Mouse (Mus musculus) hematopoietic stem cell, adult 5-6 weeks (primary cell): ENCODE measurements around the gene Cacfd1. TPM values are rescaled to one million over a fixed set of nuclear protein-coding genes. Genes with fewer than 3 reads are reported as not detected.
A peak's percentile ranks its signal among the peaks of the same experiment; 100 is the strongest.

Experiments
- ATAC-seq, 2 experiments: fragments of 125-278 bp in 1 of 2; replicated peaks in 1 of 2; 2 replicates each; pipeline ENCODE4 v1.8.0; 2016 to 2017; ENCODE audit warnings: inconsistent platforms in 2 of 2, mild to moderate bottlenecking in 2 of 2, moderate number of reproducible peaks in 2 of 2, low read depth in 1 of 2, moderate TSS enrichment in 1 of 2; ENCODE audit not compliant: low FRiP score in 2 of 2, poor library complexity in 2 of 2, severe bottlenecking in 2 of 2, insufficient read depth in 1 of 2, low TSS enrichment in 1 of 2
- total RNA-seq: library from RNA; stranded (forward); fragments of 172-1452, 232-1000 nt; gene quantifications from 2 replicates; pipeline ENCODE4 v1.2.3, GENCODE M21; 2017

Cacfd1 gene
- total RNA-seq, 1 experiment from 2014 or later = 7.4 TPM

DNA sequence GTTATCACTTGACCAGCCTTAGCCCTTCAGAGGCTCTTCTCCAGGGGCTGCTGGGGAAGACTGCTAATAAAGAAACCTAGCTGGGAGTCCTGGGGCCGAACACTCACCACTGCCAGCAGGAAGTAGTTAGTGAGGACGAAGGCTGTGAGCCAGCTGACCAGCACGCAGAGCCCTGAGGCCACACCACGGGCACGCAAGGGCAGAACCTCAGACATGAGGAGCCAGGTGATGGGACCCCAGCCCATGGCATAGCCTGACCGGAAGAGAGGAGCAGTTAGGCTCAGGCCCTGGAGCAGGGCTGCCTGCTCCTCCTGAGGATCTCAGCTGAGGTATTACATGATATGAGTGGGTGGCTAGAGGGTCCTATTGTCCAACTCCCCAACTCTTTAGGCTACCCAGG is 12.9 kb downstream of the Cacfd1 start:
- ATAC-seq = no peak

DNA sequence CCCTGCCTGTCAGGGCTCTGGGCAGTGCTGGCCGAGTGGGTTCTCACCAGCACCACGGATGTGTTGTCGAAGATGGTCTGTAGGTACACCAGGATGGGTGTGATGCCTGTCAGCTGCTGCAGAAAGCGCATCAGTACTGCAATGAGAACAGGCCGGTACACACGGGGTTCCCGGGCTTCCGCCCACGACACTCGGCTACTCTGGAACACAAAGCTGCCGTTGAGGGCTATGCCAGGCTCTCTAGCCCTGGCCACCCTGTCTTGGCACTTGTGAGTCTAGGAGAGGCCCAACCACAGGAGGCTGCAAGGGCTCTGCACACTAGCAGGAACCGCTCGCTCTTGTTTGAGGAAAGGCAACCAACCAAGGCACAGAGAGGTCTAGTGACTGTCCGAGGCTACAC is 14.4 kb downstream of the Cacfd1 start:
- ATAC-seq = no peak

DNA sequence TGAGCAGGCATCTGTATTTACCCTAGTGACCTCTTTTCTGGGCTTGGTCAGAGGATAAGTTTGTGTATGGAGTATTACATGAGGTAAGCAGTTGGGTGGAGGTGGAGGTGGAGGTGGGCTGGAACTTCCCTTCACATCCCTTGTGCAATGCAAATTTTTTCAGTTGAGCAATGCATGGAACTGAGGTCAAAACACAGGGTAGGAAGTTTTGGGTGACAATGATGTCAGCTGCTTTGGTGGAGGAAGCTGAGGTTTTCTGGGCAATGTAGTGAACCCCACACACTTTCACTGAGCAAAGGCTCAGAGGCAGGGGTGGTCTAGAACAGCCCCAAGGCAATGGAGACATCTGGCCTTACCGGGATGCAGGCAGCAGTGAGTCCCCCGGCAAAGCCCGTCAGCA is 15.8 kb downstream of the Cacfd1 start:
- ATAC-seq = peak; percentile 14 to 47; a peak in 3 of 4 replicates

DNA sequence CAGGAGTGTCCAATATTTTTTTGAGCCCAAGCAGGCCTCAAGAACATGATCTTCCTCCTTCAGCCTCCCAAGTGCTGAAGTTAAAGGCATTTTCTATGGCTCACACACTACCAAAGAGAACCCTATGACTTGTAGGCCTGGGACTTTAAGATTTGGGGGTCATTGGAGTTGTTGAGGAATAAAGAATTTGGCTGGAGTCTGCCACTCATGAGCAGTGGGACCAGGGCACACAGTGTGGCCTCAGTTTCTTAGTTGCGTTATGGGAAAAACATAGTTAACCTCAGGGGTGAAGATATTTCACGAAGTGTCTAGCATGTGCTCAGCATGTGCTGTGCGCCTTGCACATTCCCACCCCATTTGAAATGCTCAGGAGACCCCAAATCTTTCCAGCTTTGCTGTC is 16.6 kb downstream of the Cacfd1 start:
- ATAC-seq = no peak

DNA sequence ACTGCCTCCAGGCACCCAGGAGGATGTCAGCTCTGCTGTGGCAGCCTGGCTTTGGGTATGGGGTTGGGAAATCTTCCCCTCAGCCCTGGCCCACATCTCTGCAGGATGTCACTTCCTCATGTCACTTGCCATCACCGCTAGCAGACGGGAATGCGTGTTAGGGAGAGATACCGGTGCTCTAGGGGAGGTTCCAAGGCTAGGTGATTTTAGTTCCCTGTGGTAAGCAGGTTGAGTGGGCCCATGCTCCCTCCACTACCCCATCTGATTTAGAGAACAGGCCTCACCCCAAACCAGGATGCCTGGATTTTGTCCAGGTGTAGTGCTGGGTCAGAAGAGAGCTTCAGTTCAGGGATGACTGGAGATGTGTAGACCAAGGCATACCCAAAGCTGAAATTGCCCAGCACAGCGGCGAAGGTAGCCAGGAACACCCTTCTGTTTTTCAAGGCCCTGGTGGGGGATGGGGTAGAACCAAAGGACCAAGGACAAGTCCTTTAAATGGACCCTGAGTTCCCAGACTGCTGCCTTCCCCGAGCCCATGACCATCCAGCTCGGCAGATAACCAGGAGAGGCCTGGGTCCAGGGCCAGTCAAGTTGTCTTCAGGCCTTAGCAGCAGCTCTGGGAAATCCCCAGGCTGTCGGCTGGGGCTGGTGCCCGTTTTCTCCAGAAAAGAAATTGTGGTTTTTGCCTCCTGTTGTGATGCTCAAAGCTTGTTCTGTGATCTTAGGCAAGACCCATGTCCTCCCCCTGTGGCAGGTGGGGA is 17.3 kb downstream of the Cacfd1 start:
- ATAC-seq = no peak

DNA sequence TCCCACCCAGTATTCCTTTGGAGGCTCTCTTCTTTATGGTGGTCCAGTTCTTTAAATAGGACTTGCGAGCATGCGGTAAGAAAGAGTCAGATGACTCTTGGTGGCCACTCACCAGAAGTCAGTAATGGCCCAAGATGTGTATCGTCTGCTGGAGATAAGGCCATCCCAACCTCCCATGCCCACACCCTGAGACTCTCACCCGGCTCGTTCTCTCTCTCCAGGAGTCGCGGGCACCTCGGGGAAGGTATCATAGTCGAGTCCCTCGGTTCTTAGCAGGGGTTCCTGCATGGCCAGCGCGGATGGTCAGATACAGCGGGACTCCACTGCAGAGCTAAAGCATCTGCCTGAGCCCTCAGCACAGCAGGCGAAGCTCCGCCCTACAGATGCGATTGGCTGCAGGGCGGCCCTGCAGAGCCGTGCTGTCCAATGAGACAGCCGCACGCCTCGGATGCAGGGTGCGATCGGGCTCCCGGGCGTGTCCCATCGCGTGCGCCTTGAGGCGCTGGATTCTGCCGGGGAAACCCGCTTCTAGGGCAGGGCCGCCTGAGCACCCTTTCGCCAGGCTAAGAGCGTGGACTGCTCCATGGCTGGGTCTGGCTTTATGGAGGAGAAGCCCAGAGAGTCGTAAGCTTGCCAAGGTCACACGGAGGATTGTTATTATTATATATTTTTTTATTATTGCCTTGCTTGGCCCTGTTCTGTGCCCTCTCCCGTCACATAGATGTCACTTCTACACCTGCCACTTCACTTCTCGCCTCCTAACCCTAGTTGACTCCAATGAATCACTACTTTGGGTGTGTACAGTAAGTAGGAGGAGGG is 18.1 kb downstream of the Cacfd1 start, which contains the start of gene Slc2a6:
TSS of gene Slc2a6 (minus strand) at position 381 of the 819 bp plus-strand sequence.
- ATAC-seq = peak; percentile 90 to 92

DNA sequence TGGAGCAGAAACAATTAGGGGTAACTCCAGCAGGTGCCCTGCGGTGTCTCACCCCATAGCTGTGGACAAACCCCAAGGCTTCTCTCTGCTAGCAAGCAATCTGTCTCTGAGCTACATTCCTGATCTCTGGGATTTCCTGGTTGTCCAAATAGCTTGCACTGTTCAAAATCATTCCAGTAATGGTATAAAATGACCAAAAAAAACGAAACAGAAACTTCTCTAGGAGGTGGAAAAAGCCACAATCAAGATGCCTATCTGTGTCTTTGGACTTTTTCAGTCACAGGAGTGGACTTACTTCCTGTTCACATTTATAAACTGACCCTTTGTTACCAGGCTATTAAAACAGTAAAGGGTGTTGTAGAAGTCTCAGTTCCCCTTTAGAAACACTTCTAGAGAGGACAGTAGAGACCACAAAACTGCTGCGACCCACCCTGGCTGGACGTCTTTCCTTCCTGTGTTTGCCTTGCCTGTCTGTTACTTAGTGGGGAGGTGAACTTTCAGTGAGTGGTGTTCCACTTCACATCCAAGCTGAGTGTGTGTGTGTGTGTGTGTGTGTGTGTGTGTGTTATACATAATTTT is 18.8 kb downstream of the Cacfd1 start:
- ATAC-seq = peak in 1 of 2 experiments; percentile 11; a peak in 1 of 4 replicates

DNA sequence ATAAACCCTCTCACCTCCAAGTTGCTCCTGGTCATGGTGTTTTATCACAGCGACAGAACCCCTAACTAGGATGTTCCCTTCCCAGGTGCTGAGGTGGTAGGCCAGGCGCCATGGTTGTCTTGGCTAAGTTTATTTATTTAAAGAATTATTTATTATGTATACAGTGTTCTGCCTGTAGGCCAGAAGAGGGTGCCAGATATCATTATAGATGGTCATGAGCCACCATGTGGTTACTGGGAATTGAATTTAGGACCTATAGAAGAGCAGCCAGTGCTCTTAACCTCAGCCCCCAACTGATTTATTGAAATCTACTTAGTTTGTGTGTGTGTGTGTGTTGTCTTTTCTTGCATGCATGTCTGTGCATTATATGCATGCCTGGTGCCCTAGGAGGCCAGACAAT is 22.6 kb downstream of the Cacfd1 start:
- no peak for ATAC-seq

DNA sequence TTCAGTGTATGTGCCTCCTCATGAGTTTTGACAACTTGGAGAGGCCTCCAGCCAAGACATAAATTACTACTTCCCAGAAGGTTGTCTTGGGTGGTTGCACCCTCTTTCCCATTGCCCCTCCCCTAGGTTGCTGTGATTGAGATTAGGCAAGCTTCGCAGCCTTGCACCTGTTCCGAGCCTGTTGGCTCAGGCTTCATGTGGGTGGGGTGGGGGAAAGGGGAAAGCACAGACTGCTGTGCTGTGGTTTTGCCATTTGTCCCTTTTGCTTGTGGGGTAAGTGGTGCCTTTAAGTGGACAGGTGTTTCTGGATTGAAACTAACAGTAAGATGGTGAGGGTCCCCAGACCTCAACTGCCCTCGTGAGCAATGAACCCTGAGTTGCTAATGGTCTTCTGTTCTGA is 26.3 kb downstream of the Cacfd1 start:
- no peak for ATAC-seq

DNA sequence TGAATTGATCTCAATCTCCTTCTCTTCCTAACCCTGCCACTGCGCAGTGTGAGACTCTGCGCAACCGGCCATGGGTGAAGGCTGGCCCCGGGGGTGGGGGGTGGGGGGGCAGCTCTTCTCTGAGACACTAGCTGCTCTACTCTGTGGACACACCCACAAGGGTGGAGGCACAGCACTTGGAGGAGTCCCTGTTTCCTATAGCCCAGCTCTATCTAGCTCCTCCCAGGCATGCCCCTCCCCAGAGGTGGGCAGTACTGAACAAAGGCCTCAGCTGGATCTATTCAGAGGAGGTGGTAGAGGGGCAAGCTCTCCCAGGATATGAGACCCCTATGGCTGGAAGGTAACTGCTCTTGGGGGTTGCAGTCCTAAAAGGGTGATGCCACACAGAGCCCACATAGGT is 27.3 kb downstream of the Cacfd1 start:
- no peak for ATAC-seq

DNA sequence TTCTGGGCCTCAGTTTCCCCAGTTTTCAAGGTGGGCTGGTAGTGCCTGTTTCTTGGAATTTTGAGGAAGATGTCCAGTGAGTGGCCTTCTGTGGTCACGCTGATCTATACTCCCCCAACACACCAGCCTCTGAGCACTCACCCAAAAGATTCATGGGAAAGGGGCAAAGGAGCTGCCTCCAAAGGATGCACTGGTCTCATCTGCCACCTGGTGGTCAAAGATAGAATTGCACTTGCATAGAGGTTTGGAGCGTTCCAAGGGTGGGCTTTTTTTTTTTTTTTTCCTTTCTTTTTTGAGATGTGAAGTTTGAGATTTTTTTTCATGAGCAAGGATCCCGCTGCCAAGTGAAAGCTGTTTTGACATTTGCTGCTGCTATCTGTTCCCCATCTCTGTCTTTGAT is 28.9 kb downstream of the Cacfd1 start:
- ATAC-seq = peak; percentile 27 to 62; a peak in 1 of 4 replicates

DNA sequence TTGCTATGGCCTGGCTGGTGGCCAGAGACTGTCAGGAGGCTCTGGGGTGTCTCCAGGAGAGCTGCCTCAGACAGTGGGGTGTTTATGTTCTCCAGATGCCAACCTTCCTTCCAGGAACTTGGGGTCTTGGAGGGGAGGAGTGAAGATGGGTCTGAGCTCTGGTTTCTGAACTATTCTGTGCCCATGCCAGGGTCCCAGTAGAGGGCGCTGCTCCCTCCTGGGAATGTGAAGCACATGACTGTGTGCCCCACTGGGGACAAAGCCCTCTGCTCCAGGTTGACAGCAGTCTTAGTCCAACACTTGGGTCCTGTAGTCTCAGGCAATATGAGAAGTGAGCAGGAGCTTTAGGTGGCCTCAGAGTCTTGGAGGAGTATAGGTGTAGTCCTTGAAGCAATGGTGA is 29.6 kb downstream of the Cacfd1 start:
- no peak for ATAC-seq

DNA sequence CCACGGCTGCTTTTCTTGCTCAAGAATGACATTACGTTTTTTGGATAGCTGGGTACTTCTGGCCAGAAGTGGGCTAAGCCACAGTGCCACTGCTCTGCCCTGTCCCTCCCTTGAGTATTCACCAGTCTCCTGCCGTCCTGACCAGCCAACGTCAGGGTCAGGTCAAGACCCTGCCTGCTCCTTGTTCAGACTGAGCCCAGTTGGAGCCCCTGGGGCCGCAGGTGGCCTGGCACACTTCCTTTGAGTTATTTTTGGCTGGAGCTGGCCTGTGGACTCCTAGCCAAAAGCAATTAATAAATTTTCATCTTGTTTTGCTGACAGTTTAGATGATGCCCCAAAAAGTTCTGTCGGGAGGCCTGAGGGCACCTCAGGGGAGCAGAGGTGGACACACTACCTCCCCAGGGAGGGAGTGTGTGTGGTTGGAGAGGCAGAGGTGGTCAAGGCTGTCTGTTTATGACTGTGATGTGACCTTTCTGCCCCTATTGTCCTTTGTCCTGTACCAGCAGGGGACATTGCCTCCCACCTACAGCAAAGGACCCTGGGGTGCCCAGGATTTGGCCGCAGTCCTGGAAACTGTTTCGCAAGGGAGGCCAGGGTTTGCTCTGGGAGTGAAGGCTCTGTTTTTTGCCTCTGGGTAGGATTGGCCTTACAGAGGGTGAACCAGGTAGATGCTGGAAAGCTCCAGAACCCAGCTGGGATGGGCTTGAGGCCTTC is 32.6 kb downstream of the Cacfd1 start:
- ATAC-seq = no peak

DNA sequence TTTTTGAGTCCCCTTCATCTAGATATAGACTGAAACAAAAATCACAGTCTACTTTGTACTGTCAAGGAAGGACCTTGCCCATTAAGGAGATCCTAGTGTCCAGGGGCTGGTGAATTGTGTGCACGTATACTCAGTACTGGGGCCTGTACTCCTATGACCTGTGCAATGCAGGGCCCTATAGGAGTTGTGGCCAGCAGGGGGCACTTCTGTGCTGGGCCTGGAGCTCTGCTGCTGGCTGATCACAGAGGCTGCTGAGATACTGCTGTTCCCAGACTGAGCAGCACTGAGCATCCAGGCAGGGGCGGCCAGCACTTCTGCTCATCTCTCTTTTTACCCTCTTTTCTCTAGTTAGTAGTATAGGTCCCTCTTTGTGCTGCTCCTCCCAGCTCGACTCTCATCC is 33.7 kb downstream of the Cacfd1 start:
- peak; percentile 77 to 86 for ATAC-seq

DNA sequence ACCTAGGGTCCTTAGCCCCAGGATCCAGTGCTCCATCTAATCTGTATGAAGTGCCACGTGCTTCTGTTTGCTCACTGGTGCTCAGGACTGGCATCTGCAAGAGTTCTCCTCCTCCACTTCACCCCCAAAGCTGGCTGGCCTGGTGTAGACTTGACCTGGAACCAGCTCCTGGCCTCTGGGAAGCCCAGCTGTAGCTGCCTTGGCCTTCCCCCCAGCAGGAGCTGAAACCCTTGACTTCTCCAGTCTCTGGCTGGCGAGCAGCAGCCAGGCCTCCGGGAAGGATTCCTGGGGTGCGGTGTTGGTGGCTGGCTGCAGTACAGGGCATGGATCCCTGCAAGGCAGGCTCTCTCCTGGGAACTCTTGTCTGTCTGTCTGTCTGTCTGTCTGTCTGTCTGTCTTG is 34.4 kb downstream of the Cacfd1 start:
- no peak for ATAC-seq

DNA sequence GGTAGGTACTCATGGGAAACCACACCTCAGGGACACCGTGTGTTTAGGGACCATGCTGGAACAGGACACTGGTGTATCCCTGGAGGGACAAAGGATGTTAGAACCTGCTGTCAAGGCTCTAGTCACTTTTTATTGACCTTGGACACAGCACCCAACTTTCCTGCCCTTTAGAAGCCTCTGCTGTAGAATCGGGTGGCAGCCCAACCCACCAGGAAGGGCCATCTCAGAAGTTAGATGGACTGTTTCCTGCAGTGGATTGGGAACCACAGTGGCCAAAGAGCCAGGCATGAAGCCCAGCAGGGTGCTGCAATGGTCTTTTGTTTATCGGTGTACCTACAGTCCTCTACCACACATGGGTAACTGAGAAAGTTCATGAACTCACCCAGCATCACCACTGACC is 34.9 kb downstream of the Cacfd1 start:
- no peak for ATAC-seq

DNA sequence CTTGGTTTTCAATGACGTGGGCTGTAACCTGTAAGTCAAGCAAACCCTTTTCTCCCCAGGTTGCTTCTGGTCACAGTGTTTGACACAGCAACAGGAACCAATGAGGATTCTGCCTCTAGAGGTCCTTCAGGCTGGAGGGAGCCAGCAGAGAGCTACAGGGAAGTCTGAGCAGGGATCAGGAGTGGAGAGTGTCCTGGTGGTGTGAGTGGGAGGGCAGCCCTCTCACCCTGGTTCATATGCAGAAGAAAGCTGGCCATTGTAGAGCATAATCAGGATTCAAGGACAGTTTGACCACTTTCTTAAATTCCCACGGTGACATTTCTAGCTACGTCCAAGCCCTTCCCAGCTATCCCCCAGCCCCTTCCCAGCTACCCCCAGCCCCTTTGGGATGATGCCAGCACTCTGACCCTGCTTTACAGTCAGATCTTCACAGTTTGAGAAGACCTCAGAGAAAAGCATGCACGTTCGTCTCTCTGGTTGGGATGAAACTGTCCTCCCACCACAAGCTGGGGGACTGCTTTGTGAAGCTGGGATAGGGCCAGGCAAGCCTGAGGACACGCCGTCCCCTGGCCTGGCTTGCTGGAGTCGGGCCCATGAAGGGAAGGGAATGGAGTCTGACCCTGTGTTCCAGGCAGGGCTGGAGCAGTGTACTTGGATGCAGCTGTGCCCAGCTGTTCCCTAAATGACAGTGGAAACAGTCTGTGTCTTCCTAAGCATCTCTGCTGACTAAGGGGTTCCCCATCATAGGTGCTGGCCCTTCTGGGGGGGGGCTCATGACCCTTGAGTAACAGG is 36.4 kb downstream of the Cacfd1 start:
- no peak for ATAC-seq
